Mouse (Mus musculus) CH12.LX (cell line): ENCODE results near the gene B4gat1. TPM values are rescaled to one million over a fixed set of nuclear protein-coding genes. Genes with fewer than 3 reads are reported as not detected.
A peak's percentile ranks its signal among the peaks of the same experiment; 100 is the strongest.

ENCODE experiments used
- DNase-seq: peaks from one replicate; pipeline ENCODE4 v3.0.0-alpha.2; 2013; ENCODE audit errors: extremely low read depth
- H3K27ac ChIP-seq: 2 replicates; pipeline ENCODE4 v1.5.1; 2012; ENCODE audit warnings: low read depth, mild to moderate bottlenecking, control low read depth, moderate library complexity; ENCODE audit not compliant: insufficient read depth
- H3K27me3 ChIP-seq: replicated peaks from 2 replicates; pipeline ENCODE3; 2012; ENCODE audit warnings: inconsistent platforms
- H3K36me3 ChIP-seq, 2 experiments: replicated peaks in 1 of 2; 2 replicates each; pipeline versions ENCODE3 to v1.6.1; 2012; ENCODE audit warnings: inconsistent platforms in 1 of 2, low read length in 1 of 2, mild to moderate bottlenecking in 1 of 2, mixed read lengths in 1 of 2, moderate library complexity in 1 of 2; ENCODE audit not compliant: control insufficient read depth in 1 of 2, insufficient read depth in 1 of 2
- H3K4me1 ChIP-seq, 2 experiments: 2 replicates each; pipeline ENCODE4 v1.6.1; 2012; ENCODE audit warnings: inconsistent platforms in 1 of 2, moderate library complexity in 1 of 2; ENCODE audit not compliant: insufficient read depth in 2 of 2, control insufficient read depth in 1 of 2
- H3K4me2 ChIP-seq: 2 replicates; pipeline ENCODE4 v1.6.1; 2012; ENCODE audit warnings: low read depth, mild to moderate bottlenecking, control low read depth; ENCODE audit not compliant: poor library complexity, insufficient read depth, severe bottlenecking
- H3K4me3 ChIP-seq, 3 experiments: fragments of 150-350 bp in 1 of 3; sonication (generic) in 1 of 3; replicated peaks in 1 of 3; 2 replicates each; pipeline versions ENCODE3 to v1.5.1; 2011 to 2012; ENCODE audit warnings: low read depth in 2 of 3, low read length in 2 of 3, mild to moderate bottlenecking in 2 of 3, moderate library complexity in 2 of 3, control low read depth in 1 of 3, improper control_type of control experiment in 1 of 3, inconsistent platforms in 1 of 3, mixed read lengths in 1 of 3; ENCODE audit not compliant: poor library complexity in 1 of 3
- H3K79me2 ChIP-seq: replicated peaks from 2 replicates; pipeline ENCODE4 v1.6.1; 2012; ENCODE audit warnings: mild to moderate bottlenecking, moderate library complexity; ENCODE audit not compliant: control insufficient read depth, poor library complexity, insufficient read depth, severe bottlenecking; ENCODE audit errors: extremely low read depth
- H3K9ac ChIP-seq: 2 replicates; pipeline ENCODE4 v1.6.1; 2012; ENCODE audit warnings: low read depth, mild to moderate bottlenecking, control low read depth, moderate library complexity; ENCODE audit not compliant: insufficient read depth
- H3K9me3 ChIP-seq: replicated peaks from 2 replicates; pipeline ENCODE3; 2012; ENCODE audit warnings: low read length, inconsistent platforms, mixed read lengths
- BHLHE40 ChIP-seq: IDR thresholded peaks from 2 replicates; pipeline ENCODE4 v1.6.1; 2011; ENCODE audit warnings: mild to moderate bottlenecking, low read depth, low read length, improper control_type of control experiment
- CHD1 ChIP-seq: IDR thresholded peaks from 2 replicates; pipeline ENCODE4 v1.6.1; 2012; ENCODE audit warnings: low read depth, low read length, improper control_type of control experiment, inconsistent platforms
- CHD2 ChIP-seq: IDR thresholded peaks from 2 replicates; pipeline ENCODE4 v1.6.1; 2011; ENCODE audit warnings: low read length, improper control_type of control experiment
- CTCF ChIP-seq, 2 experiments: IDR thresholded peaks in 1 of 2; conservative IDR thresholded peaks in 1 of 2; 2 replicates each; pipeline ENCODE4 v1.5.1; 2011 to 2012; ENCODE audit warnings: low read depth in 2 of 2, low read length in 2 of 2, improper control_type of control experiment in 1 of 2, inconsistent platforms in 1 of 2, mild to moderate bottlenecking in 1 of 2, moderate library complexity in 1 of 2
- ETS1 ChIP-seq: conservative IDR thresholded peaks from 2 replicates; pipeline ENCODE4 v1.6.1; 2012; ENCODE audit warnings: low read depth, mild to moderate bottlenecking, inconsistent platforms, low read length, improper control_type of control experiment, moderate library complexity
- GABPA ChIP-seq: IDR thresholded peaks from 2 replicates; pipeline ENCODE4 v1.6.1; 2012; ENCODE audit warnings: low read depth, low read length, improper control_type of control experiment, inconsistent platforms; ENCODE audit not compliant: insufficient replicate concordance
- HCFC1 ChIP-seq: IDR thresholded peaks from 2 replicates; pipeline ENCODE4 v1.6.1; 2012; ENCODE audit warnings: low read depth, mild to moderate bottlenecking, inconsistent platforms, low read length, improper control_type of control experiment
- IRF4 ChIP-seq: IDR thresholded peaks from 2 replicates; pipeline ENCODE4 v1.6.1; 2014; ENCODE audit warnings: low read depth, mild to moderate bottlenecking, inconsistent platforms, low read length, improper control_type of control experiment
- JUN ChIP-seq: IDR thresholded peaks from 2 replicates; pipeline ENCODE4 v1.6.1; 2011; ENCODE audit warnings: low read depth, mild to moderate bottlenecking, low read length, improper control_type of control experiment, moderate library complexity; ENCODE audit not compliant: insufficient read depth
- JUND ChIP-seq: conservative IDR thresholded peaks from 2 replicates; pipeline ENCODE4 v1.6.1; 2011; ENCODE audit warnings: low read depth, low read length, improper control_type of control experiment
- KAT2A ChIP-seq: IDR thresholded peaks from 2 replicates; pipeline ENCODE4 v1.6.1; 2012; ENCODE audit warnings: low read length, improper control_type of control experiment, inconsistent platforms; ENCODE audit not compliant: insufficient replicate concordance
- MAFK ChIP-seq: IDR thresholded peaks from 2 replicates; pipeline ENCODE4 v1.6.1; 2011; ENCODE audit warnings: low read length, improper control_type of control experiment; ENCODE audit not compliant: insufficient replicate concordance
- MAZ ChIP-seq: IDR thresholded peaks from 2 replicates; pipeline ENCODE4 v1.6.1; 2012; ENCODE audit warnings: low read depth, mild to moderate bottlenecking, inconsistent platforms, low read length, improper control_type of control experiment, moderate library complexity
- MEF2A ChIP-seq: IDR thresholded peaks from 2 replicates; pipeline ENCODE4 v1.6.1; 2014; ENCODE audit warnings: low read depth, mild to moderate bottlenecking, inconsistent platforms, low read length, improper control_type of control experiment, borderline replicate concordance
- MXI1 ChIP-seq: IDR thresholded peaks from 2 replicates; pipeline ENCODE4 v1.6.1; 2011; ENCODE audit warnings: mild to moderate bottlenecking, low read depth, low read length, improper control_type of control experiment
- NRF1 ChIP-seq: IDR thresholded peaks from 2 replicates; pipeline ENCODE4 v1.6.1; 2014; ENCODE audit warnings: low read depth, mild to moderate bottlenecking, inconsistent platforms, low read length, improper control_type of control experiment, moderate library complexity
- POLR2A ChIP-seq: IDR thresholded peaks from 2 replicates; pipeline ENCODE4 v1.6.1; 2011; ENCODE audit warnings: low read depth, mild to moderate bottlenecking, improper control_type of control experiment, low read length
- SMC3 ChIP-seq: IDR thresholded peaks from 2 replicates; pipeline ENCODE4 v1.6.1; 2011; ENCODE audit warnings: low read depth, low read length, improper control_type of control experiment
- UBTF ChIP-seq: IDR thresholded peaks from 2 replicates; pipeline ENCODE4 v1.6.1; 2012; ENCODE audit warnings: low read depth, mild to moderate bottlenecking, inconsistent platforms, low read length, improper control_type of control experiment, moderate library complexity
- USF2 ChIP-seq: conservative IDR thresholded peaks from 2 replicates; pipeline ENCODE4 v1.6.1; 2011; ENCODE audit warnings: low read depth, low read length, improper control_type of control experiment
- ZC3H11A ChIP-seq: IDR thresholded peaks from 2 replicates; pipeline ENCODE4 v1.6.1; 2012; ENCODE audit warnings: low read depth, mild to moderate bottlenecking, inconsistent platforms, low read length, improper control_type of control experiment
- dilution Hi-C: fragments of 300-500 bp; cut with MboI; formaldehyde crosslinking; loops from 2 replicates; pipeline ENCODE4 v1.14.3; 2020; ENCODE audit warnings: low sequenced_read_pairs; ENCODE audit not compliant: extremely low pct_unique_long_range_greater_than_20kb, extremely low pct_ligation_motif_present
- in situ Hi-C: fragments of 300-500 bp; cut with MboI; formaldehyde crosslinking; loops from 3 replicates; pipeline ENCODE4 v1.14.3; 2019; ENCODE audit warnings: low sequenced_read_pairs, low pct_ligation_motif_present, low pct_unique_long_range_greater_than_20kb, mixed read lengths
- polyA plus RNA-seq: library from polyadenylated mRNA; unstranded; fragments of >175 nt; gene quantifications from 2 replicates; pipeline ENCODE4 v1.2.1, GENCODE M21; 2012; ENCODE audit warnings: low read depth; ENCODE audit not compliant: insufficient read length
- total RNA-seq, 2 experiments: library from RNA; depleted of rRNA; stranded (reverse); fragments of 300-350 nt in 1 of 2; fragments of >200 nt in 1 of 2; gene quantifications; 2 replicates each; pipeline ENCODE4 v1.2.3; 2012 to 2014

The B4gat1 gene
- total and polyA plus RNA-seq, 3 experiments = 5.2 to 12.1 (median 6.9) TPM

GRCm38 (mm10) chr19:4992904-4993303, 45.7 kb upstream of the B4gat1 start:
- no peak overlapping the region for H3K27ac ChIP-seq
- H3K4me3 ChIP-seq = no peak overlapping the region
- peaks cover 6 to 8% of the 10 kb centered on the region in 2 experiments for H3K4me1 ChIP-seq
- peak overlapping the region; percentile 19; the same call in 1 of the 2 replicates for H3K4me2 ChIP-seq
- H3K9ac ChIP-seq = no peak overlapping the region
- dilution Hi-C loops (no loop called here), in situ Hi-C loops (loop anchor here (25.0 kb wide), 2 partner anchors 356 to 506 kb away; partner anchors contain the start of genes 2010003K11Rik, Rce1 and Syt12)
- no peaks in the 10 kb centered on the region for H3K36me3 ChIP-seq
- peak; percentile 58 for DNase-seq
- H3K79me2 ChIP-seq = no peaks in the 10 kb centered on the region
- peaks cover 72% of the 10 kb centered on the region for H3K27me3 ChIP-seq
- peaks cover 5% of the 10 kb centered on the region for H3K9me3 ChIP-seq
- TF ChIP-seq JUND = 0 out of 2 replicates have a peak, but pooled peaks have one; percentile 34
- peak; percentile 52; the same call in 1 of the 2 replicates for TF ChIP-seq MAZ
- TF ChIP-seq BHLHE40 = peak; percentile 83
- TF ChIP-seq UBTF = no peak
- no peak for TF ChIP-seq MXI1
- peak in 1 of 2 experiments; percentile 35; a peak in 1 of 4 replicates for TF ChIP-seq CTCF (conservative IDR thresholded peaks at IDR 0.05 in 1 of 2, IDR thresholded peaks at IDR 0.05 in 1 of 2; ENCODE audit: low read depth in 2 of 2, low read length in 2 of 2)
- peak; percentile 73 for TF ChIP-seq ETS1
- TF ChIP-seq JUN = peak; percentile 61
- TF ChIP-seq NRF1 = no peak
- TF ChIP-seq IRF4 = peak; percentile 77
- no peak for TF ChIP-seq CHD2
- TF ChIP-seq MEF2A = peak; percentile 99

DNA sequence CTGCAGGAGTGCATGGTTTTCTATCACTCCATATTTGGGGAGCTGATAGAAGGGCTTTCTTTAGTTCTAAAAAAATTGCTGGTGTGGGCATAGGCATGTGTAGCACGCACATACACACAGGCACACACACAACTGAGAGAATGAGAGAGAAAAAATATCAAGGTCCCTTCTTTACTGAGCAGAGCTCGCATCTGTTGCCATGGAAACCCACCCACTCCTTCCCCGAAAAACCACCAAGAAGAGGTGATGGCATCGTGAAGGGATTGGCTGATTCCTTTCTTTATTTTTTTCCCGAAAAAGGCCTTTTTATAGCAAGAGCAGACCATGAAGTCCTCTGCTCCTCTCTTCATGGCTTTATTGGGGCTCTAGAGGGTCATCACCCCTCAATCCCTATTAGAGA, 44.6 kb upstream of the B4gat1 start:
- DNase-seq = no peak
- dilution Hi-C loops (no loop called here), in situ Hi-C loops (loop anchor here (25.0 kb wide), 2 partner anchors 357 to 507 kb away; partner anchors contain the start of genes 2010003K11Rik, Rce1 and Syt12)

More for the DNA sequence above, 44.6 kb upstream of the B4gat1 start:
- TF ChIP-seq ZC3H11A = no peak
- no peak for TF ChIP-seq SMC3
- TF ChIP-seq CHD1 = no peak
- no peak for TF ChIP-seq KAT2A
- no peak for TF ChIP-seq POLR2A
- TF ChIP-seq MAFK = no peak
- TF ChIP-seq HCFC1 = no peak
- no peak for TF ChIP-seq MAZ
- TF ChIP-seq BHLHE40 = no peak
- no peak for TF ChIP-seq UBTF
- no peak for TF ChIP-seq USF2
- no peak for TF ChIP-seq GABPA
- Histone ChIP-seq H3K4me2 (no peak overlapping the region), H3K9me3 (peaks cover 5% of the 10 kb centered on the region), H3K36me3 (no peaks in the 10 kb centered on the region), H3K9ac (no peak overlapping the region), H3K27me3 (peaks cover 84% of the 10 kb centered on the region), H3K4me1 (peaks cover 6 to 8% of the 10 kb centered on the region in 2 experiments), H3K4me3 (no peak overlapping the region), H3K79me2 (no peaks in the 10 kb centered on the region), H3K27ac (no peak overlapping the region)
